Mouse (Mus musculus) stomach, embryonic 14.5 days (tissue): Measurements from ENCODE around the gene Gm11034. TPM values are rescaled to one million over a fixed set of nuclear protein-coding genes. Genes with fewer than 3 reads are reported as not detected.

Experiments used
- ATAC-seq: fragments of 200-750 bp; cut with Nextera tagmentation; 2 replicates; pipeline ENCODE4 v1.8.0; 2017; ENCODE audit warnings: low read depth, moderate TSS enrichment; ENCODE audit not compliant: insufficient number of reproducible peaks, insufficient read depth, low FRiP score
- H3K27ac ChIP-seq: fragments of 300-500 bp; sonication (generic); 2 replicates; pipeline ENCODE4 v1.5.1; 2014; ENCODE audit warnings: mild to moderate bottlenecking, low read length, moderate library complexity, mixed read lengths
- H3K27me3 ChIP-seq: fragments of 300-500 bp; sonication (generic); 2 replicates; pipeline ENCODE4 v1.6.1; 2014; ENCODE audit warnings: low read length, control low read depth, mixed read lengths; ENCODE audit not compliant: control insufficient read depth, insufficient read depth
- H3K36me3 ChIP-seq: fragments of 300-500 bp; sonication (generic); 2 replicates; pipeline ENCODE4 v1.6.1; 2014; ENCODE audit warnings: mild to moderate bottlenecking, control low read depth, low read length, moderate library complexity, mixed read lengths; ENCODE audit not compliant: control insufficient read depth, insufficient read depth
- H3K4me1 ChIP-seq: fragments of 300-500 bp; sonication (generic); 2 replicates; pipeline ENCODE4 v1.6.1; 2014; ENCODE audit warnings: low read length, control low read depth, mixed read lengths; ENCODE audit not compliant: control insufficient read depth, insufficient read depth
- H3K4me2 ChIP-seq: fragments of 300-500 bp; sonication (generic); replicated peaks from 2 replicates; pipeline ENCODE4 v1.6.1; 2014; ENCODE audit warnings: low read depth, low read length, control low read depth
- H3K4me3 ChIP-seq: fragments of 300-500 bp; sonication (generic); 2 replicates; pipeline ENCODE4 v1.5.1; 2014; ENCODE audit warnings: low read depth, low read length, control low read depth
- H3K9ac ChIP-seq: fragments of 300-500 bp; sonication (generic); replicated peaks from 2 replicates; pipeline ENCODE4 v1.6.1; 2014; ENCODE audit warnings: low read depth, mild to moderate bottlenecking, control low read depth, low read length, moderate library complexity, mixed read lengths
- H3K9me3 ChIP-seq: fragments of 300-500 bp; sonication (generic); 2 replicates; pipeline ENCODE4 v1.6.1; 2016; ENCODE audit warnings: low read depth, low read length, control low read depth; ENCODE audit not compliant: control insufficient read depth
- WGBS: fragments of 180-500 bp; shearing (Covaris S2); extraction: QIAGEN DNeasy Blood & Tissue Kit; methylation state at CpG from one replicate; pipeline ENCODE4 v1.1.7; 2014; 5-methylcytosine and 5-hydroxymethylcytosine counted together
- polyA plus RNA-seq: library from polyadenylated mRNA; unstranded; fragments of >200 nt; fragmentation: Nextera tagmentation; extraction: Ambion mirVana; gene quantifications from 2 replicates; pipeline ENCODE4 v1.2.1, GENCODE M21; 2014

The Gm11034 gene
- polyA plus RNA-seq, 1 experiment from 2014 or later: not detected

GRCm38 (mm10) chr8:72244610-72245009, 31.2 kb upstream of the Gm11034 start:
- ATAC-seq: no peak
- Histone ChIP-seq H3K4me2 (no peak overlapping the region), H3K9me3 (no peaks in the 10 kb centered on the region), H3K9ac (no peak overlapping the region), H3K27me3 (no peaks in the 10 kb centered on the region), H3K4me1 (peaks cover 5% of the 10 kb centered on the region; the same call in 1 of the 2 replicates), H3K36me3 (peaks cover 4% of the 10 kb centered on the region; the same call in 1 of the 2 replicates), H3K27ac (no peak overlapping the region), H3K4me3 (no peak overlapping the region)
- 80% methylated on average over 2 of the region's 2 CpGs for WGBS

GRCm38 (mm10) chr8:72242226-72242625, 28.8 kb upstream of the Gm11034 start:
- H3K27me3 ChIP-seq: no peaks in the 10 kb centered on the region
- H3K4me2 ChIP-seq: no peak overlapping the region
- no peak overlapping the region for H3K4me3 ChIP-seq
- H3K27ac ChIP-seq: no peak overlapping the region
- ATAC-seq: no peak
- H3K4me1 ChIP-seq: peaks cover 5% of the 10 kb centered on the region; the same call in 1 of the 2 replicates
- H3K9me3 ChIP-seq: no peaks in the 10 kb centered on the region
- 96% methylated on average over 1 of the region's 1 CpGs for WGBS
- peaks cover 4% of the 10 kb centered on the region; the same call in 1 of the 2 replicates for H3K36me3 ChIP-seq
- no peak overlapping the region for H3K9ac ChIP-seq

GRCm38 (mm10) chr8:72240951-72241350, 27.5 kb upstream of the Gm11034 start:
- peak overlapping the region; percentile 68 for H3K4me2 ChIP-seq
- H3K36me3 ChIP-seq: no peaks in the 10 kb centered on the region
- peak overlapping the region; percentile 53; the same call in 1 of the 2 replicates for H3K9ac ChIP-seq
- peak overlapping the region; percentile 68 for H3K4me3 ChIP-seq
- no peak for ATAC-seq
- 63% methylated on average over 7 of the region's 7 CpGs for WGBS
- H3K4me1 ChIP-seq: peaks cover 5% of the 10 kb centered on the region; the same call in 1 of the 2 replicates
- H3K27ac ChIP-seq: no peak overlapping the region
- no peaks in the 10 kb centered on the region for H3K27me3 ChIP-seq
- H3K9me3 ChIP-seq: no peaks in the 10 kb centered on the region

- peaks cover 5% of the 10 kb centered on the region; the same call in 1 of the 2 replicates for H3K4me1 ChIP-seq
- peak; percentile 60 for ATAC-seq
- H3K4me3 ChIP-seq: peak overlapping the region; percentile 68
Measured at GRCm38 (mm10) chr8:72240403-72240763, 26.9 kb upstream of the Gm11034 start.

GRCm38 (mm10) chr8:72239499-72240402, 26.3 kb upstream of the Gm11034 start, which contains the start of gene Ap1m1:
Gene Ap1m1 (plus strand): TSS chr8:72240018.
- peak within 1 kb of the TSS; percentile 53 for H3K9ac ChIP-seq
- under 1% methylated on average over 54 of the region's 54 CpGs for WGBS
- no peaks in the 10 kb centered on the region for H3K27me3 ChIP-seq
- peak; percentile 94 for ATAC-seq
- H3K9me3 ChIP-seq: no peaks in the 10 kb centered on the region
- no peaks in the 10 kb centered on the region for H3K36me3 ChIP-seq
- peaks cover 5% of the 10 kb centered on the region; the same call in 1 of the 2 replicates for H3K4me1 ChIP-seq
- H3K27ac ChIP-seq: peak within 1 kb of the TSS; percentile 84
- H3K4me2 ChIP-seq: peak within 1 kb of the TSS; percentile 68
- H3K4me3 ChIP-seq: peak within 1 kb of the TSS; percentile 68

More at GRCm38 (mm10) chr8:72240403-72240763, 26.9 kb upstream of the Gm11034 start:
- WGBS: 1% methylated on average over 24 of the region's 24 CpGs
- Histone ChIP-seq H3K9ac (peak overlapping the region; percentile 53), H3K27ac (peak overlapping the region; percentile 84), H3K27me3 (no peaks in the 10 kb centered on the region), H3K4me2 (peak overlapping the region; percentile 68), H3K36me3 (no peaks in the 10 kb centered on the region), H3K9me3 (no peaks in the 10 kb centered on the region)

- no peak overlapping the region for H3K4me3 ChIP-seq
- H3K27me3 ChIP-seq: no peaks in the 10 kb centered on the region
- no peaks in the 10 kb centered on the region for H3K9me3 ChIP-seq
- 90% methylated on average over 5 of the region's 5 CpGs for WGBS
- peaks cover 12% of the 10 kb centered on the region for H3K4me1 ChIP-seq
- no peak overlapping the region for H3K4me2 ChIP-seq
- no peak overlapping the region for H3K9ac ChIP-seq
- peaks cover 23% of the 10 kb centered on the region for H3K36me3 ChIP-seq
- no peak for ATAC-seq
- no peak overlapping the region for H3K27ac ChIP-seq
Measured at GRCm38 (mm10) chr8:72222656-72223055, 9.2 kb upstream of the Gm11034 start.

- peak overlapping the region; percentile 67; the same call in 1 of the 2 replicates for H3K4me3 ChIP-seq
- H3K9ac ChIP-seq: no peak overlapping the region; the same call in 1 of the 2 replicates
- H3K4me2 ChIP-seq: peak overlapping the region; percentile 51
- ATAC-seq: no peak
- H3K4me1 ChIP-seq: peaks cover 12% of the 10 kb centered on the region
- no peaks in the 10 kb centered on the region for H3K9me3 ChIP-seq
- H3K36me3 ChIP-seq: peaks cover 23% of the 10 kb centered on the region
- no peak overlapping the region for H3K27ac ChIP-seq
- WGBS: 86% methylated on average over 4 of the region's 4 CpGs
- no peaks in the 10 kb centered on the region for H3K27me3 ChIP-seq
Measured at GRCm38 (mm10) chr8:72220758-72221157, 7.3 kb upstream of the Gm11034 start.

- Histone ChIP-seq H3K9me3 (no peaks in the 10 kb centered on the region), H3K4me1 (peaks cover 12% of the 10 kb centered on the region), H3K36me3 (peaks cover 23% of the 10 kb centered on the region), H3K4me3 (peak within 1 kb of the TSS; percentile 67), H3K27me3 (no peaks in the 10 kb centered on the region), H3K9ac (peak within 1 kb of the TSS; percentile 52), H3K27ac (peak within 1 kb of the TSS; percentile 70), H3K4me2 (peak within 1 kb of the TSS; percentile 51)
- peak; percentile 97 for ATAC-seq
- 9% methylated on average over 38 of the region's 39 CpGs for WGBS
Measured at GRCm38 (mm10) chr8:72219541-72220363, 6.3 kb upstream of the Gm11034 start, which contains the start of gene Fam32a. Gene Fam32a (plus strand): TSS chr8:72219730.
